Mouse (Mus musculus) E14TG2a.4 (cell line): ENCODE data around the gene Zfp691.

Experiments used
- CTCF ChIP-seq: conservative IDR thresholded peaks from 2 replicates; pipeline ENCODE4 v1.5.1; 2014; ENCODE audit warnings: low read length
- POU5F1 ChIP-seq: IDR thresholded peaks from 2 replicates; pipeline ENCODE4 v1.6.1; 2014; ENCODE audit warnings: low read length, borderline replicate concordance

DNA sequence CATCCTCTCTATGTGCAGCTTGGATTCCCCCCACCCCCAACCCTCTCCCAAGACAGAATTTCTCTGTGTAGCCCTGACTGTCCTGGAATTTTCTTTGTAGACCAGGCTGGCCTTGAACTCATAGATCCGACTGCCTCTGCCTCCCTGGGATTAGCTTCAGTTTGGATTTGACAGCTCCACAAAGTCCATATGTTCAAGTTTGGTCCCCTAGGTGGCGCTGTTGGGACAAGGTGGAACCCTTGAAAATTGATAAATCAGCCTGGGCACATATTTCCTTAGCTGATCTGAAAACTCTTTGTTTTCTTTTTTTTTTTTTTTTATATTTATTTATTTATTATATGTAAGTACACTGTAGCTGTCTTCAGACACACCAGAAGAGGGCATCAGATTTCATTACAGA, 16.8 kb downstream of the Zfp691 start:
- TF ChIP-seq CTCF, result peak; percentile 72
- no peak for TF ChIP-seq POU5F1
